Mouse (Mus musculus) embryonic fibroblast, embryonic 13.5 days (primary cell): ENCODE results near the gene Tmem150c.

Experiments
- CTCF ChIP-seq: IDR thresholded peaks from 2 replicates; pipeline ENCODE4 v1.5.1; 2011; ENCODE audit warnings: mild to moderate bottlenecking, control low read depth, low read length, moderate library complexity, borderline replicate concordance; ENCODE audit not compliant: insufficient read depth
- POLR2A ChIP-seq: IDR thresholded peaks from 2 replicates; pipeline ENCODE4 v1.6.1; 2011; ENCODE audit warnings: low read depth, mild to moderate bottlenecking, control low read depth, low read length, moderate library complexity

DNA sequence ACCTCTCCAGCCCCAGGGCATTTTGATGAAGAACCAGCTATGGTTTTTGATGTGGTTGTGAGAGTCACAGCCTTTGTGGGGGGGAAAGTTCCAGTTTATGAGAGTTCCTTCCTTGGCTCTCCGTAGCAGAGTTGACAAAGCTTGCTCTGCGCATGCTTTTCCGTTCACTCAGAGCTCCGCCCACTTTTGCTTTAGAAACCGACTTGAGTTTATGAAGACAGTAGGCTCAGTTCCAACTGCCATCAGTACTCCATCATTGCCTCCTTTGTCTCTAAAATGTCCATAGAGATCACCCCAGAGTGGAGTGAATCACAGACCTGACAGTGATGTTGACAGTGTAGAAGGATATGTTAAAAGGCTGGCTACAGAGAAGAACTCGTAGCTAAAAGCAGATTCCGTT is 3.8 kb upstream of the Tmem150c start:
- TF ChIP-seq CTCF, result no peak
- no peak for TF ChIP-seq POLR2A
